Mouse (Mus musculus): Measurements from ENCODE around the gene Bet1l. TPM values are rescaled to one million over a fixed set of nuclear protein-coding genes. Genes with fewer than 3 reads are reported as not detected.

Bet1l gene
- total RNA-seq, 2 experiments from 2014 or later, result 6.0 to 6.9 TPM

GRCm38 (mm10) chr7:140840750-140841735 is 16.3 kb downstream of the Bet1l start:
- no peak overlapping the region for H3K4me3 ChIP-seq
- no peak for DNase-seq
- intact Hi-C loops (cut with DNase I), result loop anchor here (5.0 kb wide), 1 partner anchor 331 kb away; the partner anchor contains the start of gene Rnh1
- no peak overlapping the region for H3K27ac ChIP-seq
- TF ChIP-seq CTCF (IDR thresholded peaks at IDR 0.05), result no peak

DNA sequence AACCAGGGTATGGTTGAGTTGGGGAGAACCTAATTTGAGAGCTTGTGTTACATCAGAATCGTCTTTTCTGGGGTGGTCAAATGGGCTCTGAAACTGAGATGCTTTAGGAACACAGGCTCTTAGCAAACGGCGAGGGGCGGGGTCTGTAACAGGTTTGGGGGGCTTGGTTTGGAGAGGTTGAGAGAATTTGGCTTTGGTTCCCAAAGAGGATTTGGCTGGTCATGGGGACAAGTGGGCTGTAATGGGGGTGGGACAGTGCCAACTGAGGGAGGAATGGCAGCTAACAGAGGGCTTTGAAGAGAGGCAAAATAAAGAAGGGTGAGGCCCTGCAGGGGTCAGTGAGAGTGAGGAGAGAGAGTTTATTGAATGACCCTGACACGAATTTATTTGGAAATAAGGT is 17.8 kb downstream of the Bet1l start:
- intact Hi-C loops (cut with DNase I), result loop anchor here (10.0 kb wide), 1 partner anchor 765 kb away; no protein-coding TSS in a partner anchor
- Histone ChIP-seq H3K27ac (no peak overlapping the region), H3K4me3 (no peak overlapping the region)
- no peak for TF ChIP-seq CTCF (IDR thresholded peaks at IDR 0.05)
- no peak for DNase-seq

GRCm38 (mm10) chr7:140836243-140837115 is 20.9 kb downstream of the Bet1l start:
- no peak for DNase-seq
- no peak overlapping the region for H3K4me3 ChIP-seq
- H3K27ac ChIP-seq, result no peak overlapping the region
- intact Hi-C loops (cut with DNase I), result loop anchor here (10.0 kb wide), 1 partner anchor 762 kb away; no protein-coding TSS in a partner anchor
- no peak for TF ChIP-seq CTCF (IDR thresholded peaks at IDR 0.05)

DNA sequence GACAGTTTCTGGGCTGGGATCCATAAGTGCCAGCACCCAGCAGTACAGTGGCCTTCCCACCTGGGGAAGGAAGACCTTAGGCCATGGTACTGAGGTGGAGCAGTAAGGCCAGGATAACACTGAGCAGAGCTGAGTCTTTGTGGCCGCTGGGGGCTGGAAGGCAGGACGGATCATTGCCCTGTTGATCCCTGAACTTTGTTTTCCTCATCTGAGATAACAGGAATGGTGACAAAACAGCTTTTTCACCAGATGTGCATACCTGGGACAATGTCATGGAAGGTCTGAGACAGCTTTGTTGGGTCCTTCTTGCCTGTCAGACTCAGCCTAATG is 21.7 kb downstream of the Bet1l start:
- DNase-seq, result no peak
- intact Hi-C loops (cut with DNase I), result loop anchor here (10.0 kb wide), 1 partner anchor 761 kb away; no protein-coding TSS in a partner anchor
- Histone ChIP-seq H3K4me3 (no peak overlapping the region), H3K27ac (no peak overlapping the region)
- TF ChIP-seq CTCF (IDR thresholded peaks at IDR 0.05), result no peak

DNA sequence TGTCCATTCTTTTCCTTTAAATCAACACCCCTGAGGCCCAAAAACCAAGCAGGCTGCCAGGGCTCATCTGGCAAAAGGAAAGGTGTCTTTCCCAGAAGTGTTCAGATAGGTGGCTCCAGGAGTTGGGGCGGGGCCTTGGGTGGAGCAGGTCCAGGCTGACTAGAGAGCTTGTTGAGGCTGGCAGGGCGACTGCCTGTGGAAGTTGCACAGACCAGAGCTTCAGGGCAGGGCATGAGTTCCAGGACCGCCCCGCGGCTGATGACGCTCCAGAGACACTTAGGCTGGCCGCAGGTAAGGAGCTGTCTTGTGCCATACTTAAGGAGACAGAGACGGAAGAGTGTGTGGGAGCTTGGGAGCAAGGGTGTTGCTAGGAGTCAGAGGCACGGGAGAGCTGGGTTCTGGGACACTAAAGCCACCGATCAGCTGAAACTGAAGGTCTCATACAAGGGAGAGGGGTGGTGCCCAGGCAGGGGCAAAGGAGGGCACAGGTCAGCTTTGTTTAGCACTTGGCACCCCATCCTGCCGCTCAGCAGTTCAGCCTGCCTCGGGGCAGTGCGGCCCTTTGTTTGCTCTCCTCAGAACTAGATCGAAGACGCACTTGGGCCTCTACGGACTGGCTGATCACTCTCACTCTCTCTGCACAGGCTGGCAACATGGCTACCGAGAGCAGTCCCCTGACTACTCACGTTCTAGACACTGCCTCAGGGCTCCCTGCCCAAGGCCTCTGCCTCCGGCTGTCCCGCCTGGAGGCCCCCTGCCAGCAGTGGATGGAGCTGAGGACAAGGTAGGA is 22.2 kb downstream of the Bet1l start, which contains the start of gene Urah:
Urah (plus strand) TSS at position 51 of the 790 bp plus-strand sequence.
- intact Hi-C loops (cut with DNase I), result loop anchor here (10.0 kb wide), 1 partner anchor 760 kb away; no protein-coding TSS in a partner anchor
- DNase-seq, result no peak
- no peak for TF ChIP-seq CTCF (IDR thresholded peaks at IDR 0.05)
- Histone ChIP-seq H3K4me3 (no peak within 1 kb of the TSS), H3K27ac (no peak within 1 kb of the TSS)

DNA sequence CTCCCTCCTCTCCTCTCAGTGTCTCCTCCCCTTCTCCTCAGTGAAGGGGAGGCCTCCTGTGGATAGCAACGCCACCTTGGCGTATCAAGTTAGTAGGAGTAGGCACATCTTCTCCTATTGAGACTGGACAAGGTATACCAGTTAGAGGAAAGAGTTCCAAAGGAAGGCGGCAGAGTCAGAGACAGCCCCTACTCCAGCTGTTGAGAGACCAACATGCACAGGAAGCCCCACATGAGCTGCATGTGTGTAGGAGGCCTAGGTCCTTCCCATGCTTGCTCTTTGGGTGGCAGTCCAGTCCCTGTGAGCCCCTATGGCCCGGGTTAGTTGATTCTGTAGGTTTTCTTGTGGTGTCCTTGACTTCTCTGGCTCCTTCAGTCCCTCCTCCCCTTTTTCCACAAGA is 24.0 kb downstream of the Bet1l start:
- no peak overlapping the region for H3K4me3 ChIP-seq
- intact Hi-C loops (cut with DNase I), result loop anchor here (10.0 kb wide), 1 partner anchor 759 kb away; no protein-coding TSS in a partner anchor
- DNase-seq, result no peak
- H3K27ac ChIP-seq, result no peak overlapping the region
- TF ChIP-seq CTCF (IDR thresholded peaks at IDR 0.05), result no peak

DNA sequence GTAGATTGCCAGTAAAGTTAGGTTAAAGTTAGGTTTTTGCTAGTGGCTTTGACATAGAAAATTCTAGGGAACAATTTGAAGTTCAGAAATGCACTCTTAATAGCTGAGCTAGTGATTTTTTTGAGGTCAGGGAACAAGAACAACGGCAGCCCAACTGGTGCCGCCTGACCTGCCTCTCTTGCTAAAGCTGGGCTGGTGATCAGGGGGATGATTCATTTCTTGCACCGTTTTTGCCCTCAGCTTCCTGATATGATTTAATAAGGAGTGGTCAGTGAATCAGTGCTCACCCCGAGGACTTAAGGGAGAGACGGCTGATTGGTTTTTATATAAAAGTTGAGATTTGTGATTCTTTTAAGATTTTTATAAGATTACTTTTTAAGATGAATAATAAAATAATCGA is 25.9 kb downstream of the Bet1l start:
- DNase-seq, result no peak
- TF ChIP-seq CTCF (IDR thresholded peaks at IDR 0.05), result no peak
- intact Hi-C loops (cut with DNase I), result loop anchor here (10.0 kb wide), 1 partner anchor 757 kb away; no protein-coding TSS in a partner anchor
- Histone ChIP-seq H3K27ac (no peak overlapping the region), H3K4me3 (no peak overlapping the region)

DNA sequence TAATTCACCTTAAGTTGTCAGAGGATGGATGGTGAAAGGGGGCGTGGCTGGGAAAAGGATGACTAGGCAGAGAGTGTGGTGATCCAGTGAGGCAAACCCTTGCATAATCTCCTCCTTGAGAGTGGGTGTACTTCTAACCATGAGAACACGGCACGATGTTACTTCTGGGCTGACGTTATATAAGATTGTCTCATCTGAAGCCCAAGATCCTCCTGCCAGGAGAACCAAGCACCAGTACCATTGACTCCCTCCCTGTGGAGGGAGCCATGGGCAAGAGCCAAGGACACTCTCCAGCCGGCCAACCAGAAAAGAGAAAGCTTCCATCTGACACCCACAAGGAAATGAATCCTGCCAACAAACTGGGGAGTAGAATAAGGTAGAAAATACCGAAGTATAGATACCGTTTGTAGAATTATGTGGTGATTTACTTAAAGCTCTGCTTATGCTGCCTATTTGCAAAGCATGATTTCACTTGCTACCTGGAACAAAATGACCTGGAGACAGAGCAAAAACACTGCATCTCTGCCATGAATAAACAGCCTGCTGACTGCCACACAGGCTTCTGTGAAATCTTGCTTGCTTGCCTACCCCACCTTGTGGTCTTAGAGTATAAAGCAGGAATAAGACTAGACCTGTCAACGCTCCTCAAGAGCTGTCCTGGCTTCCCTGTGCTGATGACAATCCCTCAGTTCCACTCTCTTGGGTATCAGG is 29.1 kb downstream of the Bet1l start:
- intact Hi-C loops (cut with DNase I), result no loop called here
- peak overlapping the region; percentile 6; the same call in 1 of the 2 replicates for H3K27ac ChIP-seq

DNA sequence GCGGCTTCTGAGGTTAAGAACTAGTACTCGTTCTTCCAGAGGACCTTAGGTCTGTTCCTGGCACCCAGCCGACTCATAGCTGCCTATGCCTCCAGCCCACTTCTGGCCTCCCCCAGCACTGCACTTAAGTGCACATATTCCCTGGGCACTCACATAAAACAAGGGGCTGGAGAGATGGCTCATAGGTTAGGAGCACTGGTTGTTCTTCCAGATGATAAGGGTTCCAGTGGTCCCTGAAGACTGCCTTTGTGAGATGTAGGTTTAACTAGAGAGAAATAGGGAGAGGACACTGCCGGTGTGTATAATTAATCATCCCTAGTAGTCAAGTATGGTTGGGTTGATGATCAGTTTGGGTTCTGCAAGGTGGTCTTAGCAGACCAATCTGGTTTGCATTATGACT is 34.6 kb downstream of the Bet1l start:
- Histone ChIP-seq H3K4me3 (no peak overlapping the region), H3K27ac (no peak overlapping the region)
- TF ChIP-seq CTCF (IDR thresholded peaks at IDR 0.05), result no peak
- intact Hi-C loops (cut with DNase I), result no loop called here
- no peak for DNase-seq

More for the DNA sequence above, 29.1 kb downstream of the Bet1l start:
- TF ChIP-seq CTCF (IDR thresholded peaks at IDR 0.05), result peak; percentile 38; the same call in 1 of the 2 replicates
- no peak for DNase-seq
- H3K4me3 ChIP-seq, result peak overlapping the region; percentile 19; the same call in 1 of the 2 replicates

DNA sequence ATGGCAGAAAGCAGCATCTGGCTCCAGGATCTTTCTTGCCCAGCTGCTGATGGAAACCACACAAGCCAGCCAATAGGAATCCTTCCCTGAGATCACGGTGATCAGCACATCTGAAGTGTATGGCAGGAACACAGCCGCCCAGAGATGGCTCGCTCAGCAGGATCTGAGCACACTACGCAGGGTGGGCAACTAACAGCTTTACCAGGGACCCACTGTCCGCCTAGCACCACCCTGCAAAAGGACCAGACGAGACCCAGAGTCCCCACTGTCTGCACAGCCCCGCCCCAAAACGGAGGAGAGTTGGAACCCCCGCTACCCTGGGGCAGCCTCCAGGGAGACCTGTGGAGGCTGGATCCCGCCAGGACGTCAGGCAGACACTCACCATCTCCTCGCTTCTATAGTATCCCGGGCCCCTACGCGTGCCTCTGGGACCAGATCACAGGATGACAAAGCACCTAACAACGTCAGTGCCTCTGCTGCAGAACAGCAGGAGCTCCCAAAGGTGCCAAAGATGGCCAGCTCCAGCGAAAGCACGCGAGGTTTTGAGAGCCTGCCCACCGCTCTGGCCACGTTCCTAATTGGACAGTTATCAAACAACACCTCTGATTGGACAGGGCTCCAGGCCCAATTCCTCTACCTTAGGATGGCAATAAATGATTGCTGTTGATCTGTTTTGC is 35.6 kb downstream of the Bet1l start, which contains the start of gene Zfp941:
Zfp941 (minus strand) TSS at position 526 of the 677 bp plus-strand sequence.
- no peak for DNase-seq
- no peak for TF ChIP-seq CTCF (IDR thresholded peaks at IDR 0.05)
- Histone ChIP-seq H3K4me3 (peak within 1 kb of the TSS; percentile 50), H3K27ac (no peak within 1 kb of the TSS)
- intact Hi-C loops (cut with DNase I), result no loop called here
